Mouse (Mus musculus): ENCODE data around the gene Rapgef4.
A peak's percentile ranks its signal among the peaks of the same experiment; 100 is the strongest.
"Not testable (repeated sequence)": the region's sequence is repeated elsewhere in the genome, so short reads cannot be mapped to it uniquely, and the experiment has no call there.

The Rapgef4 gene

DNA sequence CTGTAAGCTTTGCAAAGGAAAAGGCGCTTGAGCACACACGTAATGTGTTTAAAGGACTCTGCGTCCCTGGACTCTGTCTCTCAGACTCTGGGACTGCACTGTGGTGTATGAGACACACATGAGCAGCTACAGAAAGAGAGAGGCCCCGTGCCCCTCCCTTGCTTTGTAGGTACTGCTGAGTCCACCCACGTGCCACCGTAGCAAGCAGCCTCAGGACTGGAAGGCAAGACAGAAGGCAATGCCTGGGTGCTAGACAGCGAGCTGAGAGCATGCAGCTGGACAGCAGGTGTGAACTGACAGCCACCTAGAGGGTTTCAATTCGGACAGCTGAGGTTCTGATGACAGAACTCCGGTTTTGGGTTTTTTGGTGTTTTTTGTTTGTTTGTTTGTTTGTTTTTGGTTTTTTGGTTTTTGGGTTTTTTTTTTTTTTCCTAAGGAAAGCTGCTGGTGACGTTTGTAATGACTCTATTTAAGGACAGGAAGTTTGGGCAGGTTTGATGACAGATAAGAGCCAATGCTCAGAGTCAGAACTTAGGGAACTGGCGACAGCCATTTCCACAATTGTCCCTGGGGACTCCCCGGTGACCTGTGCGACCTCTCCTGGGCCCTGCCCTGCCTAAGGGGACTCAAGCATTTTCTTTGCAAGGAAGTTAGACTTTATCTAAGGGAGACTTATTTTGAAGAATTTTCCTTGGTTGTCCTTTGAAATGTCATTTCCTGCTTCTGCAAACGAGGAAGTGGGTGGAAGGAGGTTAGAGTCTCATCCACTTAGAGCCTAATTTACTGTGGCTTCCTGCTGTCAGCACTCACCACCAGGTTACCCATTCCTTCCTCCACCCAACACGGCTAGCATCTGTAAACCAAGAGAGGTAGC lies 136.3 kb downstream of the Rapgef4 start:
- DNase-seq (ENCODE audit: low spot score in 2 of 2), result peak in 1 of 2 experiments; percentile 13

DNA sequence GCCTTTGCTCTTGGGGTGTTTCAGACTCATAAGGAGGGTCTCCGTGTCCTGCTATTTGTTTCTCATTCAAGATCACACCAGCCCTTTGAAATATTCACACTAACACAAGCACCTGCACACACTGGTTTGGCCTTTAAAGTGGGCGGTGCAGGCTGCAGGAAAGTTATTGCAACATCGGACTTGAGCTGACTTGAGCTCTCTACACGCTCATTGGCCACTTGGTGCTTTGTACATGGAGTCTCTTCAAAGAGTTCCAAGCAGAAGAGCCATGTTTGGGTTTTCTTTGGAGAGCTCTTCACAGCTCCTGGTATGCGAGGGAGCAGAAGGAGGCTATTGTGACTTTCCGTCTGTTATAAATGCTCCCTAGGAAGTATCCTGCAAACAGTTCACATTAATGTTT lies 139.2 kb downstream of the Rapgef4 start:
- no peak for DNase-seq (ENCODE audit: low spot score in 2 of 2)

DNA sequence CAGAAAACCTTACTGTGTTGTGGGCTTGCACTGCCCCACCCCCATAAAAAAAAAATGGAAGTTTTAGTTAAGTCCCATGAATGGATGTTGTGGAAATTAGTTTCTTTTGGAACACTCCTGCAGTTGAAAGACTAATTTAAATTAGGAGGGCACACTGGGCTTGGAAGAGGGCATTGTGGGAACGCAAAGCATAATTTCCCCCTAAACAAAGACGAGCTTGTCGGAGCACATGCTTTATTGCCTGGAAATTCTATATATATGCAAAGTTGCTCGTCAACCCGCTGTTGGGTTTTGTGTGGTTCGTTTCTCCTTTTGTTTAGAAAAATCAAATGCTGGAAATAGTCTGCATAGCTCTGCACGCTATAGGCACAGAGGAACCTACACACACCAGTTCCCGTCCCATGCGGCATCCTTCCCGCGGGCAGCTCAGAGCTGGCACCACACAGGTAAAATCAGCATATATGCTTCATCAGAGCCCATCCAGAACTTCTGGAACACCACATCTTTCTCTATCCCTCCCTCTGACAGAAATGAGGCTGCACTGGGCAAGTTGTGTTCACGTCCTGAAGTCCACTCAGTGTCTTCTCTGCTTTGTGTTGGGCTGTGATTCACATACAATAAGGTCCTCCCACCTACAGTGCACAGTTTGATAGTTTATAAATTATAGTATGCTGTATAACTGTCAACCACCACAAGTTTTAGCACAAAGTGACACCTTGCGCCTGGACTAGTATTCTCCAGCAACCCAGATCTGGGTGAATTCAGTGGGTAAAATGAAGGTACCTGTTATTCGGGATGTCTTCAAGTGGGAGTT lies 141.6 kb downstream of the Rapgef4 start:
- no peak for DNase-seq (ENCODE audit: low spot score in 2 of 2)

- no peak for DNase-seq (ENCODE audit: low spot score in 2 of 2)
Observed at GRCm38 (mm10) chr2:72123851-72124250, 142.8 kb downstream of the Rapgef4 start.

DNA sequence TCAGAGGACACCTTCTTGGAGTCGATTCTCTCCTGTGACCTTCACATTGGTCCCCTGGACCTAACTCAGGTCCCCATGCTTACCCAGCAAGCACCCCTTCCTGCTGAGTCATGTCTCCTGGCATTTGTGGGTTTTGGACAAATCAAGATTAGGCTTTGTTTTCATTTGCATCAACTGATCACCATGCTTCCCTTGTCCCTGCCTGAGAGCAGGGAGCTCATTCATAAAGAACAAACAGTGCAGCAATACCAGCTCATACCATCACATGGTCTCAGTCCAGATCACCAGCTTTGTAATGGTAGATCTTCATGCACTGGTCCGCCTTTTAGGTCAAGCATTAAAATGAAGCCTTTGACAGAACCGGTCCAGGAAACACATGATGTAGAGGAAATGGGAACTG lies 144.7 kb downstream of the Rapgef4 start:
- DNase-seq (ENCODE audit: low spot score in 2 of 2), result no peak

DNA sequence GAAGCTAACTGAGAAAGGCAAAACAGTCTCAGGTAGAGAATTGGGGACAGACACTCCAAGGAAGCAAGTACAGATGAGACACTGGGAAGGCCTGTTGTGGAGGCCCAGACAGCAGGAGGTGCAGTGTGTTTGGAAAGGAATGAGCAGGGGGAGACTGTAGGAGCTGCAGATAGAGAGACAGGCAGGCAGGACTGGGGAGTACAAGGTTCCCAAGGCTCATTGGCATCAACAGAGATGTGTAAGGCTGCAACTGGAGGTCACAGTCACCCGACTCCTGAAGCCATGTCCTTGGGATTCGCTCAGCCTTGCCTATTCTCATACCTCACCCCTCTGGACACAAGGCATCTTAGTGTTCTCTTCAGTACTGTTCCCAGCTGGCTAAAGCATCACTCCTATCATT lies 145.4 kb downstream of the Rapgef4 start:
- no peak for DNase-seq (ENCODE audit: low spot score in 2 of 2)

DNA sequence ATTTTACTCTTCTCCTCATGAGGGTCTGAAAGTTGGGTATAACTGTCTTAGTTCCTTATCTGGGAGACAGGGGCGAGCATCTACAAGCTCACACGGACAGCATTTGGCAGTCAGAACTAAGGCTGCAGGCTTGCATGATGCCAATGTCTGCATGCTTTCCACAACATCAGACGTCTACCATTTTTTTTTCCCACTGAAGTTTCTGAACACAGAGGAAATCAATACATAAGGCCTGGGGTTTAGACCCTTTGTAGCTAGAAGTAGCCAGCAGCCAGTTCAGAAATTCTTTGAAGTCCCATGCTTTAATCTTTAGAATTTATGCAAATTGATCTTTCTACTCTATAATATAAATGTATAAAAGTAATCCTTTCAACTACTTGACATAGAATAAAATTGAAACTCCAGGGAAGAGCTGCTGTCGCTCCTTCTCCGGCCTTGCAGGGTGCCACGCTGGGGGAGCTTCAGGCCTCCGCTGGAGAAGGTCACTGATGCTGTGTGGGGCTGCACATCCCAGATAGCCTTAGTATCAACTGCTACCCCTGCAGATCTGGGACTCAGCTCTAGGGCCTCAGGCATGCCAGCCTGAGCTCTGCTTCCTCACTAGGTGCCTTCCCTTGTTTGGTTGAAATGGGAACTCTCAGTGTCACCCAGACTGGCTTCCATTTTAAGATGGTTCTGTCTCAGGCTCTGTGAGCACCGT lies 148.7 kb downstream of the Rapgef4 start:
- DNase-seq (ENCODE audit: low spot score in 2 of 2), result no peak

DNA sequence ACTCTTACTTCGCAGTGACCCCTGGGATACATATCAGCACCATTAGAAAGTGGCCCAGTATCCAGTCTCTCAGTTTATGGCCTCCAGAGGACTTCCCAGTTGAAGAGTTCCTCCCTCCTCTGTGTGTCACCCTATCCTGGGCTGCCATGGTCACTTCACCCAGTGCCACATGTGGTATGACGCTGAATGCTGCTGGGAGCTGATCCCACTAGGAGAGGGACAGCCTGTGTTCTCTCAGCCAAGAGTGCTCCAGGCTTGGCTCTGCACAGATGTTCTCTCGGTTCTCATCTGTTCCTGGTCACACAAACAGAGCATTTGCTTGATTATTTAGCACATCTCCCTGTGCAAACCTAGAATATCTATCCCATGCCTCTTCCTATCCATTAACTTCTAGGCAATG lies 151.2 kb downstream of the Rapgef4 start:
- DNase-seq (ENCODE audit: low spot score in 2 of 2), result no peak

DNA sequence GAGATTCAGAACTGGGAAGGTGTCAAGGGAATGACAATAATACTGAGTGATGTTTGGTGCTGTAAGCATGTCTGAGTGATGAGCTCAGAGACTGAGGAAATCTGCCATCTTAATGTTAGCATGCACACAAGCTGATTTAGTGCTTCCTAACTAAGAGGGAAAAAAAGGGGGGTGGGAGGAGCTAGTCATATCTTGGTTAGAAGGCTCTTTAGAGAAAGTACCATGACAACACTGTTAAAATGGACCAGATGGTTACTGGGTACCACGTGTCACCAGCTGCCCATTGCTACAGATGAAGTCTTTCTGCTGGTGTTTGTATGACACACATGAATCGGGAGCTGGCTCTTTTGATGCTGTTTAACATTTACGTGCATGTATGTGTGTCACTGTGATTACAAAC lies 155.0 kb downstream of the Rapgef4 start:
- no peak for DNase-seq (ENCODE audit: low spot score in 2 of 2)

GRCm38 (mm10) chr2:72136486-72137264 lies 155.6 kb downstream of the Rapgef4 start:
- DNase-seq (ENCODE audit: low spot score in 2 of 2), result no peak

DNA sequence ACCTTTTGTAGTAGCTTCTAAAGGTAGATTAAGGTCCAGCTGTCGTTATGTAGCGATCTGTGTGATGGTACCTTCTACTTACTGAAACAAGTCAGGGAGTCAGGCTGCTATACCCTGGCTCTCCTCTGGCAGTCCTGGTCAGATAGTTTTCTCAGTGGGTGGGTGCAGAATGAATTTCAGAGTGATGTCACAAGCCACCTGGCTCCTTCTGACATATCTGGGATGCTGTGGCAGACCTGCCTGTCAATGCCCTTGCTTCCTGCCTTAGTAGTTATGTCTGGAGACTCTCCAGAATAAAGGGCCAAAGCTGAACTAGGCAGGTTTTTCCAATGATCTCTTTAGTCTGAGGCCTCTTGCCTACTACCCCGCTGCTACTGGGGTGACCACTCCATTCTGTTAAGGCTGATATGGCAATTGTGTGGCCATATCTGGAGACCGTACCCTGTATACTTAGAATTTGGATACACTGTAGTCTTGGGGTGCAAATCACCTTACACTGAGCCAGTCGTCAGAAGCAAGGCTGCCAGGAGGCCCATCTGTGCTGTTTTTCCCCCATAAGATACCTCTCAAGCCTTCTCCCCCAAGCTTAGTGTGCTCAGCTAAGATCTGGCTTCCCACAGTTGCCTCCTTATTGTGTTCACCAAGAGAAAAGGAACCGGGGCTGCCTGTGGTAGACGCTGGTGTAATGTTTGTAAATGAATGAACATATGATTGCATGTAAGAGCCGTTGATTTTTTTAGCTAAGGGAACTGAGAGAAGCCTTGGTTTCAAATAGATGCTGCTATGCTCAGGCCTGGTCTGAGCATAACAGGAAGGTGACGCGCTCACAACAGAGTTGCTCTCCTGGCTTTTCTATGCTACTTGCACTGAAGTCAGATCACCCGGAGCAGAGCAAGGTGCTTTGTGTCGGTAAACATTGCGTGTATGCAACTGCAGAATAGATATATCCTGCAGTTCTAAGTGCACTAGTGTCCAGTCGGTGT lies 159.1 kb downstream of the Rapgef4 start:
- no peak for DNase-seq (ENCODE audit: low spot score in 2 of 2)

GRCm38 (mm10) chr2:72141091-72141490 lies 160.1 kb downstream of the Rapgef4 start:
- DNase-seq (ENCODE audit: low spot score in 2 of 2), result no peak

DNA sequence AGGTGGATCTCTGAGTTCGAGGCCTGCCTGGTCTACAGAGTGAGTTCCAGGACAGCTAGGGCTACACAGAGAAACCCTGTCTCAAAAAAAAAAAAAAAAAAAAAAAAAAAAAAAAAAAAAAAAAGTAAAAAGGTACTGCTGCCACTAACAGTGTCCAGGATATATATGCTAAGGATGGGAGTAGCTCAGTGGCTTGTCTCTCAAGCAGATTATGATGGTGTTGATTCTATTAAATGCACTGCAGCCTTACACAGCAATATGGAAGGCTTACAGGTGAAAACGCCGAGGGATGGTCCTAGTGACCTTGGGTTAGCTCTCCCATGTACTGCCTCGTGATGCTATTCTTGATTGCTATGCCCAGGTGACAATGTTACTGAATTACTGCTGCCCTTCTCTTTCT lies 160.7 kb downstream of the Rapgef4 start:
- DNase-seq (ENCODE audit: low spot score in 2 of 2), result not testable (repeated sequence)

- no peak for DNase-seq (ENCODE audit: low spot score in 2 of 2)
Observed at GRCm38 (mm10) chr2:72143413-72143812, 162.4 kb downstream of the Rapgef4 start.

GRCm38 (mm10) chr2:72144576-72145200 lies 163.6 kb downstream of the Rapgef4 start:
- no peak for DNase-seq (ENCODE audit: low spot score in 2 of 2)

GRCm38 (mm10) chr2:72145281-72145875 lies 164.3 kb downstream of the Rapgef4 start:
- no peak for DNase-seq (ENCODE audit: low spot score in 2 of 2)

GRCm38 (mm10) chr2:72146061-72146460 lies 165.0 kb downstream of the Rapgef4 start:
- DNase-seq (ENCODE audit: low spot score in 2 of 2), result no peak

DNA sequence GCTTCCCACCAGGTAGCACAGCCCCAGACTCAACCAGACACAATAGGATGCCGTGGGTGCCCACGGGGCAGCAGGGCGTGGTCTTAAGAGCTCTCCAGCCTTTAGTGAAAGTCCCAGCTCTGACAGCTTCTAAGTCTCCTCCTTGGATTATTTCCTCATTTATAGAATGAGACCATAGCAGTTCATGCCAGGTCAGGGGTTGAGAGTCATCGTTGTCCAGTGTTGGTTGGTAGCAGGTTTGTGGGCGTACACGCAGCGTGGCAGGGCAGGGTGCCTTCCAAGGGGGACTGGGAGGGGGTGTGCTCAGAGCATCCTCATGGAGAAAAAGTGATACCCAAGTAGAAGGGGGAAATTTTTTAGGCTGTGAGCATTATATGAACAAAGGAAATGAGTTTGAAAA lies 166.2 kb downstream of the Rapgef4 start:
- no peak for DNase-seq (ENCODE audit: low spot score in 2 of 2)

DNA sequence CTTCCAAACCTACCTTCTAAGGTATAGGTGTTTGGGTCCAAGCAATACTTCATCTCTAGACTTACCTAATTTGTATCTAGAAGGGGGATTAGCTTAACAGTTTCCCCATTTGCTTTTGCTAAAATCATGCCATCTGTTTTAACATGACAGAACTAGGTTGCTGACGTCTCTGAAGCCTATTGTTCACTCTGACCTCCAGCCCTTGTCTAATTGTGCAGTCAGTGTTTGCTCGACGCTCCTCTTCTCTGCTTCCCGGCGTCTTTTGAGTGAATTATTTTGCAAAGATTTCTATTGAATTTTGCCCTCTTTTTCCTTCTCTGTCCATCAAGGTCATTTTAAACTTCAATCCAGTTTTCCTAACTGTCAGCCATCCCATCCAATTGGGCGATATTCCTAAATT lies 166.7 kb downstream of the Rapgef4 start:
- no peak for DNase-seq (ENCODE audit: low spot score in 2 of 2)
